Mouse (Mus musculus): ENCODE data around the gene Krtap8-1. TPM values are rescaled to one million over a fixed set of nuclear protein-coding genes. Genes with fewer than 3 reads are reported as not detected.

The Krtap8-1 gene
- polyA plus RNA-seq, 1 experiment from 2014 or later = not detected

Other genes starting within 250 kb of the Krtap8-1 start
- gene Krtap21-1, start 84.1 kb downstream of the Krtap8-1 start, polyA plus RNA-seq (2015; fragmentation: Nextera tagmentation; extraction: Ambion mirVana) = not detected in 2 replicates
- not detected in 2 replicates for gene Krtap6-2, start 67.8 kb downstream of the Krtap8-1 start, polyA plus RNA-seq (2015; fragmentation: Nextera tagmentation; extraction: Ambion mirVana)
- not detected in 2 replicates for gene Krtap7-1, start 20.4 kb upstream of the Krtap8-1 start, polyA plus RNA-seq (2015; fragmentation: Nextera tagmentation; extraction: Ambion mirVana)
- gene Krtap11-1, start 83.2 kb upstream of the Krtap8-1 start, polyA plus RNA-seq (2015; fragmentation: Nextera tagmentation; extraction: Ambion mirVana) = not detected in 2 replicates